9 mouse cellular contexts compared by ENCODE assay signal in the genomic region with DNA sequence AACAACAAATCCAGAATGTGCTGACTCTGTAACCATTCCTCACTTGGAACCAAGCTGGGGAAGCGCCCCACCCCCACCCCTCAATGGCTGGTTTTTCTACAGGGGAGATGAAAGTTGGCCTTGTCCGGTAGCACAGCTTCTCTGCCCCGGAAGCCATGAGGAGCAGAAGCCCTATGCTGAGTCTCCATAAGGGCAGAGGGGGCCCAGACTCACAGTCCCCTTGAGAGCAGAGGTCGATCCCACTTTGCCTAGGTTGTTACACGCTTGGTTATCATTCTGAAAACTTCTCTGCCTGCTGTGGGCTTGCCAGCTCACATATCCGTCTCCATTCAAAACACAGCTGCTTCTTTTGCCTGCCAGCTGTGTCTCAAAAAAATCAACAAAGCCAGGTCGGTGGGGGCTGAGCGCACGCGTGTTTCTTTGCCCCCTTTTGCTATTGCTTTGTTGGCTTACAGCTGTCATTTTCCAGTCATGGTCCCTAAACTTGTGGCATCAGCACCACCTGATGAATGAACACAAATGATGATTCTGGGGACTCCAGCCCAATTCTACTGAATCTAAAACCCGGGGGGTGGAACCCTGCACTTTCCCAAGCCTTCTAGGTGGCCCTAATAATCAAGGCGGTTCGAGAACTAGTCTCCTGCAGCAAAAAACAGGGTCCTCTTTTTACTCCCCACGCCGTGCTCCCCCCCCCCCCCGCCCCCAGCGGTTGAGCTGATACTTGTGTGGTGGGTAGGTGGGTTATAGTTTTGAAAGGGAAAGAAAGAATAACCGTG. TPM values are rescaled to one million over a fixed set of nuclear protein-coding genes. Genes with fewer than 3 reads are reported as not detected.
DNase-seq lines count a peak whose midpoint lies in the region; ATAC-seq and TF ChIP-seq lines count a peak whose summit lies in the region.
"Had no signal": no experiment of that assay in that cellular context is flagged by ENCODE, and none has a peak within 500 bp of the region (broad histone marks: within the 10 kb centered on the region; RNA-seq: fewer than 3 reads in every experiment).

No protein-coding gene starts in this region.

- no peak overlapping the region for H3K27ac ChIP-seq in heart, embryonic 14.5 days (replicated peaks in 1 of 2; ENCODE audit: control insufficient read depth in 1 of 2, insufficient read depth in 1 of 2, low read depth in 2 of 2, low read length in 2 of 2)
- no peak overlapping the region for H3K27ac ChIP-seq in forebrain, postnatal 0 days (ENCODE audit: low read depth, low read length)
- no peak overlapping the region for H3K27ac ChIP-seq in midbrain, embryonic 12.5 days (replicated peaks)

- TF ChIP-seq CTCF in forebrain, postnatal 0 days (IDR thresholded peaks at IDR 0.05; ENCODE audit: low read depth): no peak

- H3K4me3 ChIP-seq in heart, embryonic 14.5 days (ENCODE audit: control insufficient read depth in 1 of 2, insufficient read depth in 1 of 2, low read depth in 1 of 2, low read length in 2 of 2): no peak overlapping the region
- no peak overlapping the region for H3K4me3 ChIP-seq in forebrain, postnatal 0 days (ENCODE audit: low read depth, low read length)
- H3K4me3 ChIP-seq in midbrain, embryonic 12.5 days: no peak overlapping the region
- H3K4me3 ChIP-seq: megakaryocyte, embryonic 14.5 days had no signal

- 0 out of 2 replicates have a peak, but pooled peaks have one; percentile 35 for ATAC-seq in heart, embryonic 14.5 days (ENCODE audit: insufficient number of reproducible peaks, insufficient read depth, low FRiP score, low read depth)
- ATAC-seq in forebrain, postnatal 0 days: peak; percentile 30
- ATAC-seq in midbrain, embryonic 12.5 days (ENCODE audit: low FRiP score, low read depth): peak; percentile 39; the same call in 1 of the 2 replicates
- ATAC-seq in cerebellum, adult (ENCODE audit: insufficient number of reproducible peaks, low FRiP score, low TSS enrichment): no peak

- peak overlapping the region; percentile 4; the same call in 1 of the 2 replicates for H3K4me2 ChIP-seq in heart, embryonic 14.5 days (ENCODE audit: low read length)
- H3K4me2 ChIP-seq in forebrain, postnatal 0 days (ENCODE audit: low read depth): 0 out of 2 replicates have a peak overlapping the region, but pooled peaks have one; percentile 8
- H3K4me2 ChIP-seq in midbrain, embryonic 12.5 days (replicated peaks): peak overlapping the region; percentile 36

- peaks cover 0 to 6% of the 10 kb centered on the region in 2 experiments; a peak in 3 of 4 replicates for H3K4me1 ChIP-seq in heart, embryonic 14.5 days (ENCODE audit: control insufficient read depth in 2 of 2, insufficient read depth in 2 of 2, low read length in 2 of 2)
- peaks cover 7% of the 10 kb centered on the region; the same call in 1 of the 2 replicates for H3K4me1 ChIP-seq in forebrain, postnatal 0 days (ENCODE audit: insufficient read depth)
- peaks cover 16% of the 10 kb centered on the region for H3K4me1 ChIP-seq in midbrain, embryonic 12.5 days

- no peaks in the 10 kb centered on the region for H3K36me3 ChIP-seq in heart, embryonic 14.5 days (ENCODE audit: control insufficient read depth, insufficient read depth, low read length)
- no peaks in the 10 kb centered on the region for H3K36me3 ChIP-seq in forebrain, postnatal 0 days (ENCODE audit: insufficient read depth)
- no peaks in the 10 kb centered on the region for H3K36me3 ChIP-seq in midbrain, embryonic 12.5 days

- no peak overlapping the region for H3K9ac ChIP-seq in heart, embryonic 14.5 days (ENCODE audit: low read length)
- H3K9ac ChIP-seq in forebrain, postnatal 0 days: no peak overlapping the region
- H3K9ac ChIP-seq in midbrain, embryonic 12.5 days (replicated peaks): no peak overlapping the region

- DNase-seq in heart, postnatal 4 days: no peak
- peak; percentile 54 for DNase-seq in R1 (ENCODE audit: low read depth, low spot score)
- DNase-seq in forebrain, postnatal 0 days: peak; percentile 32
- DNase-seq in spleen, postnatal 14 days (ENCODE audit: low spot score in 2 of 2): no peak
- no peak for DNase-seq in B cell, adult 2 months

- 28% methylated on average over 16 of the region's 18 CpGs for WGBS in heart, embryonic 14.5 days
- 9% methylated on average over 18 of the region's 18 CpGs for WGBS in forebrain, postnatal 0 days
- WGBS in midbrain, embryonic 12.5 days: 10% methylated on average over 16 of the region's 18 CpGs

- H3K9me3 ChIP-seq in heart, embryonic 14.5 days (ENCODE audit: control insufficient read depth, low read length): peaks cover 2% of the 10 kb centered on the region
- H3K9me3 ChIP-seq in forebrain, postnatal 0 days (ENCODE audit: low read length): no peaks in the 10 kb centered on the region
- H3K9me3 ChIP-seq in midbrain, embryonic 12.5 days: no peaks in the 10 kb centered on the region

- no peaks in the 10 kb centered on the region for H3K27me3 ChIP-seq in heart, embryonic 14.5 days (ENCODE audit: control insufficient read depth, insufficient read depth, low read length)
- H3K27me3 ChIP-seq in forebrain, postnatal 0 days (ENCODE audit: insufficient read depth, low read length): no peaks in the 10 kb centered on the region
- no peaks in the 10 kb centered on the region for H3K27me3 ChIP-seq in midbrain, embryonic 12.5 days

RNA-seq across cellular contexts. Expression of a gene that starts 28.1 kb away (rescaled TPM):
- polyA plus RNA-seq in heart, embryonic 14.5 days (2014; fragmentation: Nextera tagmentation; extraction: Ambion mirVana): 0.32 and 0.93 TPM in 2 replicates
- under 1 TPM; 0.43 TPM for total RNA-seq in heart, postnatal 4 days (2021)
- total RNA-seq in forebrain, postnatal 0 days (2014; rRNA removed): 0.86 and 2.4 TPM in 2 replicates
- polyA plus RNA-seq in forebrain, postnatal 0 days (2015; fragmentation: Nextera tagmentation; extraction: Ambion mirVana): 3.0 and 4.7 TPM in 2 replicates
- polyA plus RNA-seq in midbrain, embryonic 12.5 days (2016; fragmentation: Nextera tagmentation; extraction: Ambion mirVana): 0.10 and 0.18 TPM in 2 replicates

RNA-seq across cellular contexts. Expression of a gene that starts 46.1 kb away (rescaled TPM):
- polyA plus RNA-seq in heart, embryonic 14.5 days (2014; fragmentation: Nextera tagmentation; extraction: Ambion mirVana): 1.1 and 1.3 TPM in 2 replicates
- total RNA-seq in heart, postnatal 4 days (2021): under 1 TPM; 0.14 to 0.19 TPM
- 11.2 and 17.8 TPM in 2 replicates for total RNA-seq in forebrain, postnatal 0 days (2014; rRNA removed)
- polyA plus RNA-seq in forebrain, postnatal 0 days (2015; fragmentation: Nextera tagmentation; extraction: Ambion mirVana): 13.3 and 14.3 TPM in 2 replicates
- 0.26 and 0.38 TPM in 2 replicates for polyA plus RNA-seq in midbrain, embryonic 12.5 days (2016; fragmentation: Nextera tagmentation; extraction: Ambion mirVana)

Comparison
In these comparisons a context has a peak if more than half of its experiments do, and no peak if none do; other contexts are left out.
1. DNase-seq: peak in R1 (single experiment) and forebrain, postnatal 0 days (single experiment); none in heart, postnatal 4 days (single experiment), spleen, postnatal 14 days (0 of 2) and B cell, adult 2 months (0 of 2).
2. Peak in every context shown above with its lines, with median percentiles within 50 percentile points of each other: H3K4me2 ChIP-seq.